Mouse (Mus musculus) forebrain, embryonic 12.5 days (tissue): ENCODE results near the gene Rps11. TPM values are rescaled to one million over a fixed set of nuclear protein-coding genes. Genes with fewer than 3 reads are reported as not detected.
"Not testable (repeated sequence)": the region's sequence is repeated elsewhere in the genome, so short reads cannot be mapped to it uniquely, and the experiment has no call there.

Experiments
- ATAC-seq: fragments of 200-750 bp; cut with Nextera tagmentation; 2 replicates; pipeline ENCODE4 v1.8.0; 2017; ENCODE audit warnings: moderate TSS enrichment; ENCODE audit not compliant: low FRiP score
- H3K27ac ChIP-seq: fragments of 300-500 bp; sonication (generic); 2 replicates; pipeline ENCODE4 v1.5.1; 2016; ENCODE audit warnings: mild to moderate bottlenecking
- H3K27me3 ChIP-seq: fragments of 300-500 bp; sonication (generic); 2 replicates; pipeline ENCODE4 v1.6.1; 2016; ENCODE audit warnings: mild to moderate bottlenecking
- H3K36me3 ChIP-seq: fragments of 300-500 bp; sonication (generic); replicated peaks from 2 replicates; pipeline ENCODE4 v1.6.1; 2016; ENCODE audit warnings: mild to moderate bottlenecking
- H3K4me1 ChIP-seq: fragments of 300-500 bp; sonication (generic); 2 replicates; pipeline ENCODE4 v1.6.1; 2016
- H3K4me2 ChIP-seq: fragments of 300-500 bp; sonication (generic); 2 replicates; pipeline ENCODE4 v1.6.1; 2016; ENCODE audit warnings: mild to moderate bottlenecking, moderate library complexity
- H3K4me3 ChIP-seq: fragments of 300-500 bp; sonication (generic); replicated peaks from 2 replicates; pipeline ENCODE4 v1.5.1; 2016; ENCODE audit warnings: mild to moderate bottlenecking
- H3K9ac ChIP-seq: fragments of 300-500 bp; sonication (generic); 2 replicates; pipeline ENCODE4 v1.6.1; 2016; ENCODE audit warnings: mild to moderate bottlenecking
- H3K9me3 ChIP-seq: fragments of 300-500 bp; sonication (generic); 2 replicates; pipeline ENCODE4 v1.6.1; 2016
- WGBS: fragments of 180-500 bp; shearing (Covaris S2); methylation state at CpG from one replicate; pipeline ENCODE4 v1.1.7; 2016; 5-methylcytosine and 5-hydroxymethylcytosine counted together
- polyA plus RNA-seq: library from polyadenylated mRNA; unstranded; fragments of >200 nt; fragmentation: Nextera tagmentation; extraction: Ambion mirVana; gene quantifications from 2 replicates; pipeline ENCODE4 v1.2.1, GENCODE M21; 2016

Gene Rps11
- polyA plus RNA-seq, 1 experiment from 2014 or later = 1,285 TPM

DNA sequence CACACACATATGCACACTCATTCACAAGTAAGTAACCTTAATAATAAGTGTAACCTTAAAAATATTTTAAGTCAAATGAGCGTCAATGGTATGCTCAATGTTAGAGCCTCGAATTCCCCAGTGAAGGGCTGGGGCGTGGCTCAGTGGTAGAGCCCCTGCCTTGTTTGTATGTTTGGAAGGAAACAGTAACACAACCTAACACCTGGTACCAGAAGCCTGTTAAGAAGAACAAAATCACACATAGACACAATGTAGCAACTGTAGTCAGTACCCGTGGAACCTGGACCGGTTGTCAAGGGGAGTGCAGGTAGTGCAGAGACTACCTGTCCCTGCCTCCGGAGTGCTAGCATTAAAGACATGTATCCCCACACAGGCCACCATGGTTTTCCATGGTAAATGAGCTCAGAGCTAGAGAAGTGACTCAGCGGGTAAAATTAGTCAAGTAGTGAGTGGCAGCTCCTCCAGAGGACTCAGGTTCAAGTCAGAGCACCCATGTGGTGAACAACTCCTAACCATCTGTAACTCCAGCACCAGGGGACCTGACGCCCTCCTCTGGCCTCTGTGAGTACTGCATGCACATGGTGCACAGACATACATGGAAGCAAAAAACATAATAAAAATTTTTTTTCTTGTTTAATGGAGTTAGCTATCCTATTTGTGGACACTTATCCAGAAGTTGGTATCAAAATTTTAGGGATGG lies 25.5 kb downstream of the Rps11 start:
- 90% methylated on average over 8 of the region's 8 CpGs for WGBS
- ATAC-seq = no peak

DNA sequence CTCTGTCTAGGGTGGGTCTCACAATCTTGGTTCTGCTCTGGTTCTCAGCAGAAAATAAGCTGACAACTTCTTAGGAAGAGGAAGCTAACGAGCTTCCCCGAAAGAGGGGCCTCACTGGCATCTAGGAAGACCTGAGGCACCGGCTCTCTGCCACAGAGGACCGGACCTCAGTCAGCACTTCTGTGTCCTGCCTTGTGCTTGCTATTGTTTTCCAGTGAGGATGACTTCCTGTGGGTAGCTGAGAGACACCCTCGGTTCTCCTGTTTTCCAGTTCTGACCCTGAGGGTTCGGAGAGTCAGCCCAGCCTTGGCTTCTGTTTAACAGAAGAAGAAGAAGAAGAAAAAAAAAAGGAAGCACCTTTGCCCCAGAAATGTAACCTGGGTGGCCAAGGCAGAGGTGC lies 26.8 kb downstream of the Rps11 start:
- H3K4me1 ChIP-seq = no peaks in the 10 kb centered on the region

More for the DNA sequence above, 25.5 kb downstream of the Rps11 start:
- Histone ChIP-seq H3K4me2 (no peak overlapping the region), H3K4me3 (no peak overlapping the region), H3K27ac (no peak overlapping the region), H3K27me3 (0 out of 2 replicates have a peak, but pooled peaks cover 6% of the 10 kb centered on the region), H3K4me1 (no peaks in the 10 kb centered on the region), H3K9ac (no peak overlapping the region), H3K36me3 (no peaks in the 10 kb centered on the region), H3K9me3 (no peaks in the 10 kb centered on the region)

DNA sequence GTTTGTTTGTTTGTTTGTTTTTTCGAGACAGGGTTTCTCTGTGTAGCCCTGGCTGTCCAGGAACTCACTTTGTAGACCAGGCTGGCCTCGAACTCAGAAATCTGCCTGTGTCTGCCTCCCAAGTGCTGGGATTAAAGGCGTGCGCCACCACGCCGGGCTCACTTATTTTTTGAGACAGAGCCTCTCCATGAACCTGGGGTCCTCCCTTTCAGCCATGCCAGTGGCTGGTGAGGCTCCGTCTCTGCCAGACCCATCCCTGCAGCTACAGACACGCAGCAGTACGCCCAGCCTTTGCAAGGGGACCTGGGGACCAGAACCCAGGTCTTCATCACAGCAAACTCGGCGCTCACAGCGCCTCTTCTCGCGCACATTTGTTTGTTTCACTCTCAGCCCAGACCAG lies 28.3 kb downstream of the Rps11 start:
- H3K4me1 ChIP-seq = peaks cover 11% of the 10 kb centered on the region; the same call in 1 of the 2 replicates
- H3K27me3 ChIP-seq, H3K4me2 ChIP-seq, ATAC-seq, H3K9ac ChIP-seq, H3K9me3 ChIP-seq, H3K36me3 ChIP-seq, H3K27ac ChIP-seq, H3K4me3 ChIP-seq: not testable (repeated sequence)
- 89% methylated on average over 14 of the region's 14 CpGs for WGBS

More for the DNA sequence above, 26.8 kb downstream of the Rps11 start:
- H3K36me3 ChIP-seq = no peaks in the 10 kb centered on the region
- H3K4me3 ChIP-seq = no peak overlapping the region
- no peaks in the 10 kb centered on the region for H3K9me3 ChIP-seq
- no peak for ATAC-seq
- 58% methylated on average over 6 of the region's 6 CpGs for WGBS
- H3K9ac ChIP-seq = no peak overlapping the region
- no peak overlapping the region for H3K27ac ChIP-seq
- no peak overlapping the region for H3K4me2 ChIP-seq
- H3K27me3 ChIP-seq = 0 out of 2 replicates have a peak, but pooled peaks cover 6% of the 10 kb centered on the region

DNA sequence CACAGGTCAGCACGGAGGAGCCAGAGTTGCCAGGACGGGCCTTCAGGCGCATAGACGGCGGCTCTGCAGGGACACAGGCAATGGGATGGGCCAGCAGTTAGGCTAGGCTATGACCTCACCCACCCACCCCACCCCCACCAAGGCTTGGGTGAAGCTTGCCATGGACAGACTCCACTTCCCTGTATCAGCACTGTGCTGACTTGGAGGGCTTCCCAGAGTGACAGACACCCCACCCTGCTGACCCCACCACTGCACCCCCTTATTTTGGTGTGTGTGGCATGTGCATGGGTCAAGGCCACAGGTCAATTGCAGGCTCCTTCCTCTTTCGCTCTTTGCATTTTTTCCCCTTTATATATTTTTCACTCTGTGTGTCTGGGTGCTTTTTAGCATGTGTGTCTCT lies 28.9 kb downstream of the Rps11 start:
- H3K9me3 ChIP-seq = no peaks in the 10 kb centered on the region
- no peak for ATAC-seq
- no peak overlapping the region for H3K4me3 ChIP-seq
- H3K9ac ChIP-seq = no peak overlapping the region
- peaks cover 13% of the 10 kb centered on the region; the same call in 1 of the 2 replicates for H3K4me1 ChIP-seq
- no peak overlapping the region for H3K27ac ChIP-seq
- no peaks in the 10 kb centered on the region for H3K36me3 ChIP-seq
- 86% methylated on average over 6 of the region's 6 CpGs for WGBS
- H3K4me2 ChIP-seq = no peak overlapping the region
- 0 out of 2 replicates have a peak, but pooled peaks cover 6% of the 10 kb centered on the region for H3K27me3 ChIP-seq

DNA sequence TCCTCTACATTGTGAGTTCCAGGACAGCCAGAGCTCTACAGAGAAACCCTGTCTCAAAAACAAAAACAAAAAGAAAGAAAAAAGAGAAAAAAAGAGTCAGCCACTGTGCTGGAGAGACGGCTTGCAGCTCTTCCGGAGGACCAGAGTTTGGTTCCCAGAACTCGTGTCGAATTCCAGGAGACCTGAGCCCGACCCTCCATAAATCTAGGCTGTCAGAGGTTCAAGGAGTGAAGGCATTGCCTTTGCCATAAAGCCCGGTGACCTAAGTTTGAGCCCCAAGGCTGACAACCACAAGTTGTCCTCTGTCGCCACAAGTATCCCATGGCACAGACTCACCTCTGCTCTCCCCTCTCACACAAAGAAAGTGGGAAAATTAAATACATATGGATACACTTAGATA lies 30.1 kb downstream of the Rps11 start:
- H3K4me3 ChIP-seq = no peak overlapping the region
- H3K4me2 ChIP-seq = no peak overlapping the region
- no peak for ATAC-seq
- H3K4me1 ChIP-seq = peaks cover 13% of the 10 kb centered on the region; the same call in 1 of the 2 replicates
- no peak overlapping the region for H3K27ac ChIP-seq
- 75% methylated on average over 7 of the region's 7 CpGs for WGBS
- H3K36me3 ChIP-seq = no peaks in the 10 kb centered on the region
- no peak overlapping the region for H3K9ac ChIP-seq
- H3K27me3 ChIP-seq = 0 out of 2 replicates have a peak, but pooled peaks cover 6% of the 10 kb centered on the region
- no peaks in the 10 kb centered on the region for H3K9me3 ChIP-seq

DNA sequence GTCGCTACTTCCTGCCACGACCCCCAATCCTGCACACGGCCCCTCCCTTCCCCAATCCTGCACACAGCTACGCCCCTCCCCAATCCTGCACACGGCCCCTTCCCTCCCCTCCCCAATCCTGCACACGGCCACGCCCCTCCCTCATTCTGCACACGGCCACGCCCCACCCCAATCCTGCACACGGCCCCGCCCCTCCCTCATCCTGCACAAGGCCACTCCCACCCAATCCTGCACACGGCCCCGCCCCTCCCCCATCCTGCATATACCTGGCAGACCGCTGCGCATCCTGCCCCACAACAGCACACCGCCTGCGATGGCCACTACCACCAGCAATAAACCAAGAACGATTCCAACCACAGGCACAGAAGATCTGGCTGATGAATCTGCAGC lies 30.7 kb downstream of the Rps11 start:
- no peak overlapping the region for H3K4me2 ChIP-seq
- 0 out of 2 replicates have a peak, but pooled peaks cover 6% of the 10 kb centered on the region for H3K27me3 ChIP-seq
- peaks cover 1% of the 10 kb centered on the region for H3K36me3 ChIP-seq
- 27% methylated on average over 18 of the region's 18 CpGs for WGBS
- ATAC-seq = no peak
- no peaks in the 10 kb centered on the region for H3K9me3 ChIP-seq
- H3K4me1 ChIP-seq = peaks cover 13% of the 10 kb centered on the region; the same call in 1 of the 2 replicates
- H3K9ac ChIP-seq = no peak overlapping the region
- no peak overlapping the region for H3K27ac ChIP-seq
- no peak overlapping the region for H3K4me3 ChIP-seq

DNA sequence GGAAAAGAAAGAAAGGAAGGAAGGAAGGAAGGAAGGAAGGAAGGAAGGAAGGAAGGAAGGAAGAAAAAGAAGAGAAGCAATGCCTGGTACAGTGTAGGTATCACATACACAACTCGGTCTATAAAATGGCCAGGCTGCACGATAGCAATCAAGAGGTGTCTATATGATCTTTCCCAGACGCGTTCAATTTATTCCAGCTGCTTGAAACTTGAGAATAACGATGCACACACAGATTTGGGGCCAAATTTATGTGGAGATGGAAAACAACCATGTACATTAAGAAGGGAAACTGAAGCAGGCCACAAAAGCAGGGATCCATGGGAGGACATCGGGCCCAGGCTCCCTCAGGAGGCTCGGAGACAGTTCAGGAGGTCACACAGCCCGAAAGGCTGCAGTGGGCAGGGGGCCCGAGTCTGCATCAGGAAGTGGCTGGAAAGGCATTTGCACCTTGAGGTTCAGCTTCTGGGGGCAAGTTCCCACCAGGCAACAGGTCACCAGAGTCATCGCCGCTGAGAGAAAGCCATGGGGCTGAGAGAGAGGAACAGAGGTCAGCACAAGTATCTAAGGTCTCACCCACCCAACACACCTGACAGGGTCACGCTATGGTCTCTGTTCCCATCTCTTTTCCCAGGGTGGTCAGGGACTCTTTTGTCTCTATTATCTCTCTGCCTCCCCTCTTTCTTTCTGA lies 31.3 kb downstream of the Rps11 start:
- 67% methylated on average over 12 of the region's 12 CpGs for WGBS
- Histone ChIP-seq H3K27ac (peak overlapping the region; percentile 42; the same call in 1 of the 2 replicates), H3K4me2 (no peak overlapping the region), H3K9ac (no peak overlapping the region), H3K9me3 (no peaks in the 10 kb centered on the region), H3K4me1 (peaks cover 13% of the 10 kb centered on the region; the same call in 1 of the 2 replicates), H3K4me3 (no peak overlapping the region), H3K36me3 (peaks cover 6% of the 10 kb centered on the region), H3K27me3 (0 out of 2 replicates have a peak, but pooled peaks cover 6% of the 10 kb centered on the region)
- no peak for ATAC-seq

DNA sequence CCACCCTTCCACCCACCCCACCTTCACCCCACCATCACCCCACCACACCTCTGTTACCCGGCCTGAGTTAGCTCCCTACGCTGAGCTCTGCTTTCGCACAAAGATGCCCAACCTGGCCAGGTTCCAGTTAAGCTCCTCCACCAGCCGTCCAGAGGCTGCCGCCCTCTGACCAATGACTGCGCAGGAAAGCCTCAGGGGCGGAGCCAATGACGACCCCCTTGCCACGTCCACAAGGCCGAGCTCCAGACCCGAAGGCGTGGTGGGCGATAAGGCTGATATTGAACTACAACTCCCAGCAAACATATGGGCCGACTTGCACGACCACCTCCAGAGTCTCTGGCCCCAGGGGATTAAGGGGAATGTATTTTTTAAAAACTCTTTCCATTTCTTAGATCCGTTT lies 32.2 kb downstream of the Rps11 start, which contains the start of gene Rcn3:
TSS of gene Rcn3 (minus strand) at position 174 of the 400 bp plus-strand sequence.
- peak within 1 kb of the TSS; percentile 47 for H3K9ac ChIP-seq
- peaks cover 13% of the 10 kb centered on the region; the same call in 1 of the 2 replicates for H3K4me1 ChIP-seq
- no peaks in the 10 kb centered on the region for H3K9me3 ChIP-seq
- H3K4me2 ChIP-seq = peak within 1 kb of the TSS; percentile 70
- WGBS = under 1% methylated on average over 16 of the region's 16 CpGs
- peaks cover 11% of the 10 kb centered on the region for H3K36me3 ChIP-seq
- peak; percentile 94 for ATAC-seq
- 0 out of 2 replicates have a peak, but pooled peaks cover 6% of the 10 kb centered on the region for H3K27me3 ChIP-seq
- peak within 1 kb of the TSS; percentile 42; the same call in 1 of the 2 replicates for H3K27ac ChIP-seq
- H3K4me3 ChIP-seq = peak within 1 kb of the TSS; percentile 48

DNA sequence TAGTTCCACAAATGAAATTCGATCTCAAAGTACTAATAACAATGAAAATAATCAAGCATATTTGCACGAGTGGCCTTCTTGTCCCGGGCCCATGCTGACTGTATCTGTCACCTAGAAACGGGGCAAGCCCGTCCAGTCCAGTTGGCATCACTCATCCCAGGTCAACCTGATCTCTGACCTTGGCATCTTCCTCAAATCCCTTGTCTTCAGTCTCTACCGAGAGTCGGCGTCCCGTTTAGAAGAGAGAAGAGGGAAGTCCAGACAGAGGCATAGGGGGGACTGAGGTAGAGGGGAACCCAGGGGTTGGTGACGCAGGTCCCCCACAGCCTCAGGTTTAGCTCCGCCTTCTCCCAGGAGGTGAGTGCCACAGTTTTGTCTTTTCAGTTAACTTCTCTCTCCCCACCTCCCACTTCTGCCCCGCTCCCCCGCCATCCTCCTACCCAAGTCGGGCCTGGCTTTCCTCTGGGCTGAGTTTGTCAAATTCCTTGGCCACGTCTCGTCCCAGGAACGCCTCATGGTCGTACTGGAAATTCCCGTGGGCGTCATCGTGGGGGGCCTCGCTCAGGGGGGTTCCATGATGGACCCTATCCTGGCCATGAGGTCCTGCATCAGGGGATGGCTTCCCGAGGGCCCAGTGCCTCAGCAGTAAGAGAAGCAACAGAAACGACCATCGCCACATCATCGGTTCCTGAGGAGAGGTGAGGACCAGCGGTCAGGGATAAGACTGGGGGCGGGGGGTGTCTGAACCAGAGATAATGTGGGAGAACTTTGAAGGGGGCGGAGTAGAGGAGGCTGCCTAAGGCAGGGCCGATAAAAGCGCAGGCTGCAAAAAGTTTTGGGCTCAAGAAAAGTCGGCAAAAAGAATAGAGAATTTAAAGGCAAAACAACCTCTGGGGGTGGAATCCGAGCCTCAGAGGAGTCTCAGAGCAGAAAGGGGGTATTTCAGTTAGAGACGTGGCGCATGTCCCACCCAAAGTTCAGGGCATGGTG lies 32.9 kb downstream of the Rps11 start:
- Histone ChIP-seq H3K27me3 (0 out of 2 replicates have a peak, but pooled peaks cover 6% of the 10 kb centered on the region), H3K9me3 (no peaks in the 10 kb centered on the region), H3K4me1 (peaks cover 13% of the 10 kb centered on the region; the same call in 1 of the 2 replicates), H3K4me3 (peak overlapping the region; percentile 48), H3K9ac (peak overlapping the region; percentile 47), H3K4me2 (peak overlapping the region; percentile 70), H3K36me3 (peaks cover 19% of the 10 kb centered on the region), H3K27ac (no peak overlapping the region)
- ATAC-seq = peak; percentile 18
- 10% methylated on average over 34 of the region's 35 CpGs for WGBS

DNA sequence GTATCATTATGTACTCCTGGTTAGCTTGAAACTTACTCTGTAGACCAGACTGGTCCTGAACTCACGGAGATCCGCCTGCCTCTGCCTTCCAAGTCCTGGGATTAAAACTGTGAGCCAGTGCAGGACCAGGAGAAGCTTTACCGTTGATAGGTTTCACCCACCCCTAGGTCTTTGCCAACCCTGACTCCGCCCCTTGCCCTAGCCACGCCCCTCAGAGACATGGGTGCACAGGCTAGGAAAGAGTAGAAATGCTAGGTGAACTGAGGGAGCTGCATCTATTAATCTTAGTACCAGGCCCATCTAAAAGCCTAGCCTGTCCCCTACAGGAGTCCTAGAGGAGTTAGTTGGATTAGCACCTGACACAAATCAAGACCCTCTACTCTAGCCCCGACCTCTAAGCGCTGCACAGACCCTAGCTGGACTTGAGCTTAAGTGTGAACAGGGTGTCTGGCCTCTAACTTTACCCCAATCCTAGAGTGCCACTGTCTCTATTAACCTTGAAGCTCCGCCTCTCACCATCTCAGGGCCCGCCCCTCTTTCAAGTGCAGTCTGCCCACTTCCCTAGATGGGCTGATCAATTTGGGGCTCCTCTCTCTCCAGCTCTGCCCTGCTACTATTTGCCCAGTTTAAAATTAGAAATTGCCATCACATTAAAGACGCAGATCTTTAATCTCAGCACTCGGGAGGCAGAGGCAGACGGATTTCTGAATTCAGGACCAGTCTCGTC lies 33.8 kb downstream of the Rps11 start:
- Histone ChIP-seq H3K9me3 (no peaks in the 10 kb centered on the region), H3K4me1 (peaks cover 13% of the 10 kb centered on the region; the same call in 1 of the 2 replicates), H3K4me3 (no peak overlapping the region), H3K36me3 (peaks cover 24% of the 10 kb centered on the region), H3K4me2 (peak overlapping the region; percentile 70; the same call in 1 of the 2 replicates), H3K27me3 (0 out of 2 replicates have a peak, but pooled peaks cover 6% of the 10 kb centered on the region), H3K27ac (no peak overlapping the region), H3K9ac (0 out of 2 replicates have a peak overlapping the region, but pooled peaks have one; percentile 47)
- no peak for ATAC-seq
- 80% methylated on average over 13 of the region's 13 CpGs for WGBS

DNA sequence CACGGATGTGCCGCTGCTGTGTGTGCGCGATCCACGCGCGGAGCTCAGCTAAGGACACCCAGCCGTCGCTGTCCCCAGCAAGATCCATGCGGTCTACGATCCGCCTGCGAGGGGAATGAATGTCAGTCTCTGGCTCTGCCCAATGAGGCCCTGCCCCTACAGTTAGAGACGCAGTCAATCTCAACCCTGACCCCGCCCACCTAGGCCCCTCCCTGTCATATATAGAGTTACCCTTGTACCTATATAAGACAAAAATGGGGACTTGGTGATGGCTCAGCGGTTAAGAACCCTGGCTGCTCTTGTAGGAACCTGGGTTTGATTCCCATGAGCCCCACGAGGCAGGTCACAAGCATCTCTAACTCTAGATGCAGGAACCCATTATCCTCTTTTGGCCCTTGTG lies 35.6 kb downstream of the Rps11 start:
- no peak overlapping the region for H3K9ac ChIP-seq
- no peak overlapping the region for H3K27ac ChIP-seq
- 92% methylated on average over 17 of the region's 17 CpGs for WGBS
- peaks cover 34% of the 10 kb centered on the region for H3K36me3 ChIP-seq
- H3K4me3 ChIP-seq = no peak overlapping the region
- H3K9me3 ChIP-seq = no peaks in the 10 kb centered on the region
- no peak overlapping the region for H3K4me2 ChIP-seq
- ATAC-seq = no peak
- H3K27me3 ChIP-seq = no peaks in the 10 kb centered on the region
- H3K4me1 ChIP-seq = peaks cover 13% of the 10 kb centered on the region; the same call in 1 of the 2 replicates
